In genomic region chr2:119173991-119174651, GRCm38 (mm10) we compare ENCODE assay signal across 9 mouse cellular contexts. TPM values are rescaled to one million over a fixed set of nuclear protein-coding genes. Genes with fewer than 3 reads are reported as not detected.
DNase-seq lines count a peak whose midpoint lies in the region; ATAC-seq and TF ChIP-seq lines count a peak whose summit lies in the region.
"Had no signal": no experiment of that assay in that cellular context is flagged by ENCODE, and none has a peak within 500 bp of the region (broad histone marks: within the 10 kb centered on the region; RNA-seq: fewer than 3 reads in every experiment).

Gm14137 (plus strand) TSS chr2:119174509.

- peak within 1 kb of the TSS; percentile 64; the same call in 1 of the 2 replicates for H3K9ac ChIP-seq in heart, embryonic 11.5 days (ENCODE audit: low read depth, low read length)
- no peak within 1 kb of the TSS for H3K9ac ChIP-seq in liver, postnatal 0 days (replicated peaks)

- no peak for DNase-seq in heart, postnatal 25 days (ENCODE audit: low spot score)
- DNase-seq in 416B (ENCODE audit: low read depth): peak; percentile 44
- no peak for DNase-seq in forebrain, embryonic 10.5 days (ENCODE audit: extremely low spot score, low spot score)
- DNase-seq in liver, postnatal 0 days: no peak
- DNase-seq in retina, postnatal 1 day: no peak
- no peak for DNase-seq in cerebellum, adult 8-10 months
- no peak for DNase-seq in lung, postnatal 14 days
- DNase-seq: kidney, adult 8-10 months had no signal

- no peak within 1 kb of the TSS for H3K27ac ChIP-seq in heart, embryonic 11.5 days (ENCODE audit: low read depth, low read length)
- peak within 1 kb of the TSS; percentile 58 for H3K27ac ChIP-seq in forebrain, embryonic 10.5 days
- no peak within 1 kb of the TSS for H3K27ac ChIP-seq in liver, postnatal 0 days (ENCODE audit: low read depth)

- H3K4me3 ChIP-seq in heart, embryonic 11.5 days (ENCODE audit: low read depth, low read length): no peak within 1 kb of the TSS
- no peak within 1 kb of the TSS for H3K4me3 ChIP-seq in forebrain, embryonic 10.5 days
- no peak within 1 kb of the TSS for H3K4me3 ChIP-seq in liver, postnatal 0 days (ENCODE audit: low read depth, low read length)

- TF ChIP-seq CTCF in liver, postnatal 0 days (IDR thresholded peaks at IDR 0.05; ENCODE audit: low read depth): no peak

- 48% methylated on average over 8 of the region's 8 CpGs for WGBS in heart, embryonic 11.5 days (ENCODE audit: insufficient replicate concordance)
- WGBS in forebrain, embryonic 10.5 days: 40% methylated on average over 8 of the region's 8 CpGs
- 62% methylated on average over 8 of the region's 8 CpGs for WGBS in liver, postnatal 0 days (ENCODE audit: insufficient replicate concordance)

- ATAC-seq in heart, embryonic 11.5 days (replicated peaks; ENCODE audit: insufficient number of reproducible peaks, low FRiP score, low TSS enrichment): no peak
- no peak for ATAC-seq in liver, postnatal 0 days

- intact Hi-C loops in heart, postnatal 25 days (cut with DNase I): no loop called here

- H3K4me1 ChIP-seq in heart, embryonic 11.5 days (ENCODE audit: control insufficient read depth, insufficient read depth, low read length): peaks cover 31% of the 10 kb centered on the region
- peaks cover 37% of the 10 kb centered on the region for H3K4me1 ChIP-seq in forebrain, embryonic 10.5 days
- H3K4me1 ChIP-seq in liver, postnatal 0 days (ENCODE audit: insufficient read depth): peaks cover 31% of the 10 kb centered on the region

- no peaks in the 10 kb centered on the region; the same call in 1 of the 2 replicates for H3K36me3 ChIP-seq in heart, embryonic 11.5 days (ENCODE audit: control insufficient read depth, insufficient read depth, low read length)
- H3K36me3 ChIP-seq in forebrain, embryonic 10.5 days (replicated peaks): peaks cover 31% of the 10 kb centered on the region
- peaks cover 12% of the 10 kb centered on the region for H3K36me3 ChIP-seq in liver, postnatal 0 days (replicated peaks; ENCODE audit: insufficient read depth, low read length)

- H3K4me2 ChIP-seq in heart, embryonic 11.5 days: peak within 1 kb of the TSS; percentile 53; the same call in 1 of the 2 replicates
- peak within 1 kb of the TSS; percentile 41 for H3K4me2 ChIP-seq in liver, postnatal 0 days (ENCODE audit: low read depth, low read length)

- H3K9me3 ChIP-seq in heart, embryonic 11.5 days (replicated peaks; ENCODE audit: control insufficient read depth, low read length): no peaks in the 10 kb centered on the region
- H3K9me3 ChIP-seq in forebrain, embryonic 10.5 days: no peaks in the 10 kb centered on the region
- H3K9me3 ChIP-seq in liver, postnatal 0 days (ENCODE audit: low read length): no peaks in the 10 kb centered on the region

- peaks cover 5% of the 10 kb centered on the region for H3K27me3 ChIP-seq in heart, embryonic 11.5 days (ENCODE audit: control insufficient read depth, insufficient read depth, low read length)
- peaks cover 6% of the 10 kb centered on the region for H3K27me3 ChIP-seq in forebrain, embryonic 10.5 days (ENCODE audit: poor library complexity, severe bottlenecking)
- no peaks in the 10 kb centered on the region for H3K27me3 ChIP-seq in liver, postnatal 0 days (ENCODE audit: insufficient read depth, low read length)

- no peak for TF ChIP-seq EP300 in liver, postnatal 0 days (IDR thresholded peaks at IDR 0.05; ENCODE audit: low read depth)

RNA-seq across cellular contexts. Expression of gene Gm14137, which starts in this region (rescaled TPM):
- 0.25 TPM in 1 of 2 replicates, not detected in the other for polyA plus RNA-seq in heart, embryonic 11.5 days (2014; fragmentation: Nextera tagmentation; extraction: Ambion mirVana)
- total RNA-seq in heart, postnatal 25 days (2021): under 1 TPM in 1 of 2 experiments, not detected in 1; 0.08 TPM
- polyA plus RNA-seq in forebrain, embryonic 10.5 days (2016; fragmentation: Nextera tagmentation; extraction: Ambion mirVana): 0.90 and 0.93 TPM in 2 replicates
- polyA plus RNA-seq in liver, postnatal 0 days (2015; fragmentation: Nextera tagmentation; extraction: Ambion mirVana): 0.06 and 0.08 TPM in 2 replicates
